Mouse (Mus musculus): ENCODE measurements around the gene Col4a6. TPM values are rescaled to one million over a fixed set of nuclear protein-coding genes. Genes with fewer than 3 reads are reported as not detected.

Gene Col4a6
- polyA plus RNA-seq, 1 experiment from 2014 or later, result 3.1 TPM

GRCm38 (mm10) chrX:141151182-141151581 lies 322.7 kb downstream of the Col4a6 start:
- no peaks in the 10 kb centered on the region for H3K4me1 ChIP-seq (replicated peaks; ENCODE audit: control insufficient read depth, insufficient read depth, low read length)
- ATAC-seq (replicated peaks; ENCODE audit: low FRiP score, low TSS enrichment, low read depth), result no peak
- no peaks in the 10 kb centered on the region for H3K9me3 ChIP-seq (ENCODE audit: control insufficient read depth, low read length)

GRCm38 (mm10) chrX:141150290-141150689 lies 323.6 kb downstream of the Col4a6 start:
- H3K27me3 ChIP-seq (replicated peaks; ENCODE audit: control insufficient read depth, insufficient read depth, low read length), result no peaks in the 10 kb centered on the region
- H3K9me3 ChIP-seq (ENCODE audit: control insufficient read depth, low read length), result no peaks in the 10 kb centered on the region
- H3K4me1 ChIP-seq (replicated peaks; ENCODE audit: control insufficient read depth, insufficient read depth, low read length), result no peaks in the 10 kb centered on the region
- no peaks in the 10 kb centered on the region for H3K36me3 ChIP-seq (ENCODE audit: control insufficient read depth, insufficient read depth, low read length)
- ATAC-seq (replicated peaks; ENCODE audit: low FRiP score, low TSS enrichment, low read depth), result no peak
- H3K4me2 ChIP-seq (ENCODE audit: low read length), result no peak overlapping the region
- no peak overlapping the region for H3K27ac ChIP-seq (ENCODE audit: low read depth)
- H3K4me3 ChIP-seq (ENCODE audit: low read depth, low read length), result no peak overlapping the region
- no peak overlapping the region for H3K9ac ChIP-seq (ENCODE audit: low read length)
- DNase-seq (ENCODE audit: low spot score), result no peak

More at GRCm38 (mm10) chrX:141151182-141151581, 322.7 kb downstream of the Col4a6 start:
- no peaks in the 10 kb centered on the region for H3K27me3 ChIP-seq (replicated peaks; ENCODE audit: control insufficient read depth, insufficient read depth, low read length)
- H3K4me2 ChIP-seq (ENCODE audit: low read length), result no peak overlapping the region
- no peak overlapping the region for H3K9ac ChIP-seq (ENCODE audit: low read length)
- no peak for DNase-seq (ENCODE audit: low spot score)
- no peaks in the 10 kb centered on the region for H3K36me3 ChIP-seq (ENCODE audit: control insufficient read depth, insufficient read depth, low read length)
- H3K27ac ChIP-seq (ENCODE audit: low read depth), result no peak overlapping the region
- no peak overlapping the region for H3K4me3 ChIP-seq (ENCODE audit: low read depth, low read length)

- Histone ChIP-seq H3K36me3 (ENCODE audit: control insufficient read depth, insufficient read depth, low read length) (no peaks in the 10 kb centered on the region), H3K4me1 (replicated peaks; ENCODE audit: control insufficient read depth, insufficient read depth, low read length) (no peaks in the 10 kb centered on the region), H3K4me3 (ENCODE audit: low read depth, low read length) (no peak overlapping the region), H3K9ac (ENCODE audit: low read length) (no peak overlapping the region), H3K4me2 (ENCODE audit: low read length) (no peak overlapping the region), H3K27ac (ENCODE audit: low read depth) (no peak overlapping the region), H3K9me3 (ENCODE audit: control insufficient read depth, low read length) (no peaks in the 10 kb centered on the region), H3K27me3 (replicated peaks; ENCODE audit: control insufficient read depth, insufficient read depth, low read length) (no peaks in the 10 kb centered on the region)
- no peak for ATAC-seq (replicated peaks; ENCODE audit: low FRiP score, low TSS enrichment, low read depth)
- no peak for DNase-seq (ENCODE audit: low spot score)
- 42% methylated on average over 1 of the region's 1 CpGs for WGBS
Measured at GRCm38 (mm10) chrX:141149705-141150104, 324.2 kb downstream of the Col4a6 start.

Other genes with a start within 250 kb of the Col4a6 start
- gene Col4a5, start 1.3 kb upstream of the Col4a6 start, polyA plus RNA-seq (2014; fragmentation: Nextera tagmentation; extraction: Ambion mirVana), result 15.2 and 18.7 TPM in 2 replicates